Mouse (Mus musculus): ENCODE data around the gene Aqp7.

DNA sequence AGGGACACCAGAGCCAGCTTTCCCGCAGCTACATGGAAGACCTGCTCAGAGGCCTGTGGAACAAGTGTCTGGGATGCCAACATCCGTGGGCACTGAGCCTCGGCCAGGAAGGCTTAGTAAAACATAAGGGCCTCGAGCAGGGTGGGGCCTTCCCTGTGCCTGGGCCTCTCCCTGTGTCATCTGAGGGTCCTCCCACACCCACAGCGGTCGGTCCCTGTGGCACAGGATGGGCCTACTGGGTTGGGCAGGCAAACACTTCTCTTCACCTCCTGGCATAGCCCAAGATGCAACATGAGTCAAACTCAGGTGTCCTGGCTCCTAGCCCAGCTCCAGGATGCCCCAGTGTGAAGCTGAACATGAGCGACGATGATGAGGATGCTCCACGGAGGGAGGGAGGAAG, 9.4 kb upstream of the Aqp7 start:
- TF ChIP-seq CTCF (IDR thresholded peaks at IDR 0.05; ENCODE audit: low read depth, low read length) (no peak), GATA1 (IDR thresholded peaks at IDR 0.05; ENCODE audit: borderline replicate concordance, low read length) (no peak)
